Mouse (Mus musculus): Measurements from ENCODE around the gene Gm10490. TPM values are rescaled to one million over a fixed set of nuclear protein-coding genes. Genes with fewer than 3 reads are reported as not detected.
"Not testable (repeated sequence)": the region's sequence is repeated elsewhere in the genome, so short reads cannot be mapped to it uniquely, and the experiment has no call there.

The Gm10490 gene
- polyA plus RNA-seq, 1 experiment from 2014 or later: not detected

DNA sequence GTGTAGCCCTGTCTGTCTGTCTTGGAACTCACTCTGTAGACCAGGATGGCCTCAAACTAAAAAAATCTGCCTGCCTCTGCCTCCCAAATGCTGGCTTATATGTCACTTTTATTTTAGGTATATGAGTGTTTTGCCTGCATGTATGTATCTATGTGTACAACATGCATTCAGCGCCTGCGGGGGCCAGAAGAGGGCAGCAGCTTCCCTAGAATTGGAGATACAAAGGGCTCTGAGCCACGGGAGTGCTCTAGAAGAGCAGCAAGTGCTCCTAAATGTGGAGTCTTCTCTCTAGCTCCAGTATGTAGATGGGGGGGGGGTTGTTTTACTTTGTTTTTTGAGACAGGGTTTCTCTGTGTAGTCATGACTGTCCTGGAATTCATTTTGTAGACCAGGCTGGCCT is 6.3 kb downstream of the Gm10490 start:
- DNase-seq (ENCODE audit: low spot score); H3K27ac ChIP-seq (replicated peaks; ENCODE audit: low read depth, low read length); ATAC-seq (ENCODE audit: insufficient number of reproducible peaks, low FRiP score, low TSS enrichment, low read depth); H3K4me1 ChIP-seq (ENCODE audit: control insufficient read depth, insufficient read depth, low read length); H3K4me3 ChIP-seq (ENCODE audit: low read depth, low read length); H3K9me3 ChIP-seq (ENCODE audit: control insufficient read depth, low read length); H3K36me3 ChIP-seq (ENCODE audit: control insufficient read depth, insufficient read depth, low read length); H3K4me2 ChIP-seq (ENCODE audit: low read depth, severe bottlenecking); H3K9ac ChIP-seq (ENCODE audit: low read length): not testable (repeated sequence)
- 16% methylated on average over 3 of the region's 3 CpGs for WGBS
- H3K27me3 ChIP-seq (ENCODE audit: control insufficient read depth, insufficient read depth, low read length): peaks cover 13% of the 10 kb centered on the region

DNA sequence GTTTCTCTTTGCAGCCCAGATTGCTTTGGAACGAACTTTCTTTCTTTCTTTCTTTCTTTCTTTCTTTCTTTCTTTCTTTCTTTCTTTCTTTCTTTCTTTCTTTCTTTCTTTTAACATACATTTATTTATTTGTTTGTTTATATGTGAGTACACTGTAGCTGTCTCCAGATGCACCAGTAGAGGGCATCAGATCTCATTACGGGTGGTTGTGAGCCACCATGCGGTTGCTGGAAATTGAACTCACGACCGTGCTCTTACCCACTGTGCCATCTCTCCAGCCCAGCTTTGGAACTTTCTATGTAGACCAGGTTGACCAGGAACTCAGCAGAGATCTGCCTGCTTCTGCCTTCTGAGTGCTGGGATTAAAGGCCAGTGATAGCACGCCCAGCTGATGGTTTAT is 8.6 kb downstream of the Gm10490 start:
- peaks cover 34% of the 10 kb centered on the region for H3K27me3 ChIP-seq (ENCODE audit: control insufficient read depth, insufficient read depth, low read length)
- H3K9ac ChIP-seq (ENCODE audit: low read length); H3K4me3 ChIP-seq (ENCODE audit: low read depth, low read length); H3K27ac ChIP-seq (replicated peaks; ENCODE audit: low read depth, low read length); H3K36me3 ChIP-seq (ENCODE audit: control insufficient read depth, insufficient read depth, low read length); H3K9me3 ChIP-seq (ENCODE audit: control insufficient read depth, low read length); H3K4me2 ChIP-seq (ENCODE audit: low read depth, severe bottlenecking); H3K4me1 ChIP-seq (ENCODE audit: control insufficient read depth, insufficient read depth, low read length); DNase-seq (ENCODE audit: low spot score); ATAC-seq (ENCODE audit: insufficient number of reproducible peaks, low FRiP score, low TSS enrichment, low read depth): not testable (repeated sequence)
- WGBS: 71% methylated on average over 6 of the region's 6 CpGs

DNA sequence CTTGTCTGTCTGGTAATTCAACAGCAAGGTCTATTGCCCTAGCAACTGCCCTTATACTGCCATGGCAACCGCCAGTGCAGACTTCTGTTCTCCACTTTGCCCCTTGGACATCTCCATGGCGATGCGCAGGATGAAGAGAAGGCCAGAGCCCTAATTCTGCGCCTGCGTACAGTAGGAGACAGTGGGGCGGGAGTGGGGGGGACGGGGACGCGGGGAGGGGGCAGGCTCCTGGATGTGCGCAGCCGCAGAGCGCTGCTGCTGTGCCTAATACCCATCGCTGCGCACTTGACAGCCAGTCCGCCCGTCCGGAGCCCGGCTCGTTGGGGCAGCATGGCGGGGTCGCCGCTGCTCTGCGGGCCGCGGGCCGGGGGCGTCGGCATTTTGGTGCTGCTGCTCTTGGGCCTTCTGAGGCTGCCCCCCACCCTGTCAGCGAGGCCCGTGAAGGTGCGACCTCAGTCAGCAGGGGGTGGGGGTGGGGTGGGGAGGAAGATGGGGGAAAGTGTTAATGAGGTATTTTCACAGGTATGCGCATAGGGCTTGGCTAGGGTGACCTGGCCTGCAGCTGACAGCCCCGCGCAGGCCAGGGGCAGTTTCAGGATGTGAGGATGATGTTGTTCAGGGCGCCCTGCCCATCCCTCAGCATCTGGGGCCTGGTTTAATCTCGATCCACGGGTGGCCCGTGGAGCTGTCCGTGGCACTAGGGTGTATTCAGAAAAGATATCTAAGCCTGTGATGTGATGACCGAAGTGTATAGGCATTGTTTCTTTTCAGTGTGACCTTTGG is 10.4 kb downstream of the Gm10490 start, which contains the start of gene Pcsk1n:
Pcsk1n (plus strand) TSS at position 222 of the 783 bp plus-strand sequence.
- WGBS: 16% methylated on average over 40 of the region's 40 CpGs
- H3K36me3 ChIP-seq (ENCODE audit: control insufficient read depth, insufficient read depth, low read length): no peaks in the 10 kb centered on the region
- H3K4me3 ChIP-seq (ENCODE audit: low read depth, low read length): peak within 1 kb of the TSS; percentile 14; the same call in 1 of the 2 replicates
- H3K9me3 ChIP-seq (ENCODE audit: control insufficient read depth, low read length): no peaks in the 10 kb centered on the region; the same call in 1 of the 2 replicates
- H3K9ac ChIP-seq (ENCODE audit: low read length): no peak within 1 kb of the TSS
- DNase-seq (ENCODE audit: low spot score): no peak
- H3K4me1 ChIP-seq (ENCODE audit: control insufficient read depth, insufficient read depth, low read length): no peaks in the 10 kb centered on the region
- no peak for ATAC-seq (ENCODE audit: insufficient number of reproducible peaks, low FRiP score, low TSS enrichment, low read depth)
- peak within 1 kb of the TSS; percentile 35 for H3K4me2 ChIP-seq (ENCODE audit: low read depth, severe bottlenecking)
- H3K27me3 ChIP-seq (ENCODE audit: control insufficient read depth, insufficient read depth, low read length): peaks cover 41% of the 10 kb centered on the region
- no peak within 1 kb of the TSS for H3K27ac ChIP-seq (replicated peaks; ENCODE audit: low read depth, low read length)

- H3K9me3 ChIP-seq (ENCODE audit: control insufficient read depth, low read length): no peaks in the 10 kb centered on the region; the same call in 1 of the 2 replicates
- no peak overlapping the region for H3K27ac ChIP-seq (replicated peaks; ENCODE audit: low read depth, low read length)
- H3K4me2 ChIP-seq (ENCODE audit: low read depth, severe bottlenecking): peak overlapping the region; percentile 33
- WGBS: 14% methylated on average over 20 of the region's 48 CpGs
- H3K36me3 ChIP-seq (ENCODE audit: control insufficient read depth, insufficient read depth, low read length): no peaks in the 10 kb centered on the region
- no peak overlapping the region for H3K9ac ChIP-seq (ENCODE audit: low read length)
- DNase-seq (ENCODE audit: low spot score) (no peak), ATAC-seq (ENCODE audit: insufficient number of reproducible peaks, low FRiP score, low TSS enrichment, low read depth) (no peak)
- H3K27me3 ChIP-seq (ENCODE audit: control insufficient read depth, insufficient read depth, low read length): peaks cover 58% of the 10 kb centered on the region
- no peaks in the 10 kb centered on the region for H3K4me1 ChIP-seq (ENCODE audit: control insufficient read depth, insufficient read depth, low read length)
- peak overlapping the region; percentile 19; the same call in 1 of the 2 replicates for H3K4me3 ChIP-seq (ENCODE audit: low read depth, low read length)
These were observed 12.7 kb downstream of the Gm10490 start for GRCm38 (mm10) chrX:7922032-7922431.

DNA sequence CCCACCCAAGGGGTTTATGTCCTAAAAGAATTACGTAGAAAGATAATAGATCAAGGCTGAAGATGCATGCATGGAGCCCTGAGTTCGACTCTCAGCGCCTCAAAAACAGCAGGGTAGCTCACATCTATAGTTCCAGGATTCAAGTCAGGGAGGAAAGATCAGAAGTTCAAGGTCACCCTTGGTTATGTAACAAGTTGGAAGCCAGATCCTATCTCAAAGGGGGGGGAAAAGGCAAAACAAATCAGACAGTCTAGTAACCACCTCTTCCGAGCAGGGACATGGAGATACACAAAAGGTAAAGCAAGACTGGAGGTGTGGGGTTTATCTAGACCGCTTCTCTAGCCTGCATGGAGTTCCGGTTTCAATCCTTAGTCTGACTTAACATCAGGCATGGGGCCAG is 16.9 kb downstream of the Gm10490 start:
- ATAC-seq (ENCODE audit: insufficient number of reproducible peaks, low FRiP score, low TSS enrichment, low read depth): no peak
- H3K27ac ChIP-seq (replicated peaks; ENCODE audit: low read depth, low read length): no peak overlapping the region
- WGBS: 66% methylated on average over 6 of the region's 6 CpGs
- H3K4me3 ChIP-seq (ENCODE audit: low read depth, low read length): no peak overlapping the region
- H3K9ac ChIP-seq (ENCODE audit: low read length): no peak overlapping the region
- no peaks in the 10 kb centered on the region; the same call in 1 of the 2 replicates for H3K9me3 ChIP-seq (ENCODE audit: control insufficient read depth, low read length)
- no peaks in the 10 kb centered on the region for H3K4me1 ChIP-seq (ENCODE audit: control insufficient read depth, insufficient read depth, low read length)
- DNase-seq (ENCODE audit: low spot score): no peak
- H3K36me3 ChIP-seq (ENCODE audit: control insufficient read depth, insufficient read depth, low read length): no peaks in the 10 kb centered on the region; the same call in 1 of the 2 replicates
- peaks cover 56% of the 10 kb centered on the region for H3K27me3 ChIP-seq (ENCODE audit: control insufficient read depth, insufficient read depth, low read length)
- H3K4me2 ChIP-seq (ENCODE audit: low read depth, severe bottlenecking): no peak overlapping the region

DNA sequence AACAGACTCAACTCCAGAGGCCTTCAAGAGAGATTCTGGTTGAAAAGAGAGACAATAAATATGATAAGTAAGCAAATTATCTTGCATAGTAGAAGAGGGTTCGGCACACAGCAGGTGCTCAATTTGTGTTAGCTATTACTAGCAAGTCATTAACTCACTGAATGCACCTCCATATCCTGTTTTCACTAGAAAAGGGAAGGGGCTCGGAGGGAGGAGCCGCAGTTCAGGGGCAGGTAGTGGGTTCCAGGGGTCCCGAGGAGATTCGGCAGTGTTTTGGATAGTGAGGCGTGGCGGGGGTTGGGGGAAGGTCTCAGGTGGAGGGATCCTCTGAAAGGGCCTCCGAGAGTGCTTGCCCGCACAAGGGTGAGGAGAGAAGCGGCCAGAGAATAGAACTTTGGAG is 17.8 kb downstream of the Gm10490 start:
- no peaks in the 10 kb centered on the region; the same call in 1 of the 2 replicates for H3K9me3 ChIP-seq (ENCODE audit: control insufficient read depth, low read length)
- no peak overlapping the region for H3K9ac ChIP-seq (ENCODE audit: low read length)
- H3K36me3 ChIP-seq (ENCODE audit: control insufficient read depth, insufficient read depth, low read length): no peaks in the 10 kb centered on the region; the same call in 1 of the 2 replicates
- H3K4me1 ChIP-seq (ENCODE audit: control insufficient read depth, insufficient read depth, low read length): no peaks in the 10 kb centered on the region
- peaks cover 47% of the 10 kb centered on the region for H3K27me3 ChIP-seq (ENCODE audit: control insufficient read depth, insufficient read depth, low read length)
- no peak overlapping the region for H3K4me3 ChIP-seq (ENCODE audit: low read depth, low read length)
- H3K27ac ChIP-seq (replicated peaks; ENCODE audit: low read depth, low read length): no peak overlapping the region
- ATAC-seq (ENCODE audit: insufficient number of reproducible peaks, low FRiP score, low TSS enrichment, low read depth) (no peak), DNase-seq (ENCODE audit: low spot score) (no peak)
- 24% methylated on average over 10 of the region's 10 CpGs for WGBS
- H3K4me2 ChIP-seq (ENCODE audit: low read depth, severe bottlenecking): no peak overlapping the region

GRCm38 (mm10) chrX:7928270-7928790 is 19.0 kb downstream of the Gm10490 start, which contains the start of gene Eras:
Gene Eras, minus strand, starts transcription at chrX:7928607.
- Histone ChIP-seq H3K9me3 (ENCODE audit: control insufficient read depth, low read length) (no peaks in the 10 kb centered on the region; the same call in 1 of the 2 replicates), H3K27me3 (ENCODE audit: control insufficient read depth, insufficient read depth, low read length) (peaks cover 37% of the 10 kb centered on the region), H3K9ac (ENCODE audit: low read length) (no peak within 1 kb of the TSS), H3K4me3 (ENCODE audit: low read depth, low read length) (no peak within 1 kb of the TSS), H3K36me3 (ENCODE audit: control insufficient read depth, insufficient read depth, low read length) (no peaks in the 10 kb centered on the region; the same call in 1 of the 2 replicates), H3K4me1 (ENCODE audit: control insufficient read depth, insufficient read depth, low read length) (no peaks in the 10 kb centered on the region), H3K4me2 (ENCODE audit: low read depth, severe bottlenecking) (no peak within 1 kb of the TSS), H3K27ac (replicated peaks; ENCODE audit: low read depth, low read length) (no peak within 1 kb of the TSS)
- 16% methylated on average over 15 of the region's 19 CpGs for WGBS
- ATAC-seq (ENCODE audit: insufficient number of reproducible peaks, low FRiP score, low TSS enrichment, low read depth) (no peak), DNase-seq (ENCODE audit: low spot score) (no peak)

DNA sequence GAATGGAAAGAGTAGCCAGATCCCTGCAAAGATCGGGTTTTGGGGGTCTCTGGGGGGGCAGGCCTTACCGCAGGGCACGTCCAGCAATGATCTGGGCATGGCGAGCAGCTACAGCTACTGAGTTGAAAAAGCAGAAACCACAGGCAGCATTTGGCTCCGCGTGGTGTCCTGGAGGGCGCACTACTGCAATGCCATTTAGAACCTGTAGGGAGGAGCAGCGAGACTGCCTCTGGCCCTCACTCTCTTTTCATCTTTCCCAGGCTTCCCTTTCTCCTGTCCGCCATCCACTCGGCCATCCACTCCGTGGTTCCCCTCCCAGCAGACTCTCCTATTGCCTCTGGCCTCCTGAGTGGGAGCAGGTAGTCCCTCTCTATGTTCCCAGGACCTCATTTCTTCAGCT is 27.5 kb downstream of the Gm10490 start:
- no peak overlapping the region for H3K4me3 ChIP-seq (ENCODE audit: low read depth, low read length)
- H3K4me1 ChIP-seq (ENCODE audit: control insufficient read depth, insufficient read depth, low read length): no peaks in the 10 kb centered on the region
- H3K9me3 ChIP-seq (ENCODE audit: control insufficient read depth, low read length): no peaks in the 10 kb centered on the region
- no peaks in the 10 kb centered on the region for H3K27me3 ChIP-seq (ENCODE audit: control insufficient read depth, insufficient read depth, low read length)
- 43% methylated on average over 11 of the region's 11 CpGs for WGBS
- H3K27ac ChIP-seq (replicated peaks; ENCODE audit: low read depth, low read length): no peak overlapping the region
- H3K9ac ChIP-seq (ENCODE audit: low read length): no peak overlapping the region
- no peak overlapping the region for H3K4me2 ChIP-seq (ENCODE audit: low read depth, severe bottlenecking)
- DNase-seq (ENCODE audit: low spot score) (no peak), ATAC-seq (ENCODE audit: insufficient number of reproducible peaks, low FRiP score, low TSS enrichment, low read depth) (no peak)
- peaks cover 2% of the 10 kb centered on the region; the same call in 1 of the 2 replicates for H3K36me3 ChIP-seq (ENCODE audit: control insufficient read depth, insufficient read depth, low read length)

Measured in limb, embryonic 11.5 days (tissue).